Mouse (Mus musculus) liver, embryonic 15.5 days (tissue): ENCODE measurements around the gene Shank1. TPM values are rescaled to one million over a fixed set of nuclear protein-coding genes. Genes with fewer than 3 reads are reported as not detected.

Experiments used
- ATAC-seq: fragments of 200-750 bp; cut with Nextera tagmentation; 2 replicates; pipeline ENCODE4 v1.8.0; 2017; ENCODE audit warnings: moderate number of reproducible peaks, mild to moderate bottlenecking, moderate library complexity; ENCODE audit not compliant: insufficient read depth
- H3K27ac ChIP-seq: fragments of 300-500 bp; sonication (generic); replicated peaks from 2 replicates; pipeline ENCODE4 v1.5.1; 2015; ENCODE audit warnings: mild to moderate bottlenecking, inconsistent platforms
- H3K27me3 ChIP-seq: fragments of 300-500 bp; sonication (generic); 2 replicates; pipeline ENCODE4 v1.6.1; 2015; ENCODE audit warnings: mild to moderate bottlenecking, inconsistent platforms
- H3K36me3 ChIP-seq: fragments of 300-500 bp; sonication (generic); replicated peaks from 2 replicates; pipeline ENCODE4 v1.6.1; 2015; ENCODE audit warnings: moderate library complexity, mild to moderate bottlenecking, inconsistent platforms
- H3K4me1 ChIP-seq: fragments of 300-500 bp; sonication (generic); replicated peaks from 2 replicates; pipeline ENCODE4 v1.6.1; 2015; ENCODE audit warnings: inconsistent platforms
- H3K4me2 ChIP-seq: fragments of 300-500 bp; sonication (generic); 2 replicates; pipeline ENCODE4 v1.6.1; 2015; ENCODE audit warnings: moderate library complexity, mild to moderate bottlenecking, inconsistent platforms
- H3K4me3 ChIP-seq: fragments of 300-500 bp; sonication (generic); replicated peaks from 2 replicates; pipeline ENCODE4 v1.5.1; 2015; ENCODE audit warnings: mild to moderate bottlenecking, inconsistent platforms
- H3K9ac ChIP-seq: fragments of 300-500 bp; sonication (generic); 2 replicates; pipeline ENCODE4 v1.6.1; 2015; ENCODE audit warnings: moderate library complexity, mild to moderate bottlenecking, inconsistent platforms
- H3K9me3 ChIP-seq: fragments of 300-500 bp; sonication (generic); replicated peaks from 2 replicates; pipeline ENCODE4 v1.6.1; 2016; ENCODE audit warnings: inconsistent platforms
- WGBS: fragments of 180-500 bp; shearing (Covaris S2); methylation state at CpG from one replicate; pipeline ENCODE4 v1.1.7; 2015; ENCODE audit warnings: mixed read lengths; ENCODE audit not compliant: insufficient replicate concordance; 5-methylcytosine and 5-hydroxymethylcytosine counted together
- polyA plus RNA-seq: library from polyadenylated mRNA; unstranded; fragments of >200 nt; fragmentation: Nextera tagmentation; extraction: Ambion mirVana; gene quantifications from 2 replicates; pipeline ENCODE4 v1.2.1, GENCODE M21; 2015

Shank1 gene
- polyA plus RNA-seq, 1 experiment from 2014 or later, result 0.05 TPM

GRCm38 (mm10) chr7:44304775-44305641 lies 5.0 kb upstream of the Shank1 start:
- peaks cover 52% of the 10 kb centered on the region for H3K27me3 ChIP-seq
- 1% methylated on average over 49 of the region's 49 CpGs for WGBS
- H3K27ac ChIP-seq, result peak overlapping the region; percentile 76
- peak overlapping the region; percentile 69 for H3K9ac ChIP-seq
- H3K4me3 ChIP-seq, result peak overlapping the region; percentile 64
- H3K4me2 ChIP-seq, result peak overlapping the region; percentile 89
- H3K4me1 ChIP-seq, result peaks cover 25% of the 10 kb centered on the region
- H3K36me3 ChIP-seq, result no peaks in the 10 kb centered on the region
- peak; percentile 89 for ATAC-seq
- H3K9me3 ChIP-seq, result no peaks in the 10 kb centered on the region

GRCm38 (mm10) chr7:44305686-44306085 lies 4.4 kb upstream of the Shank1 start:
- WGBS, result 13% methylated on average over 16 of the region's 16 CpGs
- H3K36me3 ChIP-seq, result no peaks in the 10 kb centered on the region
- H3K9ac ChIP-seq, result no peak overlapping the region
- H3K27me3 ChIP-seq, result peaks cover 56% of the 10 kb centered on the region
- ATAC-seq, result no peak
- peak overlapping the region; percentile 64 for H3K4me3 ChIP-seq
- no peaks in the 10 kb centered on the region for H3K9me3 ChIP-seq
- no peak overlapping the region for H3K27ac ChIP-seq
- peaks cover 30% of the 10 kb centered on the region for H3K4me1 ChIP-seq
- H3K4me2 ChIP-seq, result peak overlapping the region; percentile 89

GRCm38 (mm10) chr7:44306516-44307240 lies 3.4 kb upstream of the Shank1 start, which contains the start of gene Clec11a:
Gene Clec11a (minus strand): TSS chr7:44306902.
- H3K9me3 ChIP-seq, result no peaks in the 10 kb centered on the region
- peak within 1 kb of the TSS; percentile 64; the same call in 1 of the 2 replicates for H3K4me3 ChIP-seq
- peaks cover 63% of the 10 kb centered on the region for H3K27me3 ChIP-seq
- 46% methylated on average over 6 of the region's 6 CpGs for WGBS
- no peak within 1 kb of the TSS for H3K27ac ChIP-seq
- H3K9ac ChIP-seq, result no peak within 1 kb of the TSS
- no peak for ATAC-seq
- H3K36me3 ChIP-seq, result no peaks in the 10 kb centered on the region
- H3K4me1 ChIP-seq, result peaks cover 35% of the 10 kb centered on the region
- H3K4me2 ChIP-seq, result peak within 1 kb of the TSS; percentile 89

GRCm38 (mm10) chr7:44307261-44308020 lies 2.6 kb upstream of the Shank1 start:
- no peak overlapping the region for H3K27ac ChIP-seq
- no peak overlapping the region for H3K9ac ChIP-seq
- WGBS, result 24% methylated on average over 9 of the region's 9 CpGs
- peaks cover 35% of the 10 kb centered on the region for H3K4me1 ChIP-seq
- H3K27me3 ChIP-seq, result peaks cover 70% of the 10 kb centered on the region
- H3K36me3 ChIP-seq, result no peaks in the 10 kb centered on the region
- H3K4me3 ChIP-seq, result no peak overlapping the region
- no peaks in the 10 kb centered on the region for H3K9me3 ChIP-seq
- no peak for ATAC-seq
- no peak overlapping the region for H3K4me2 ChIP-seq

GRCm38 (mm10) chr7:44310285-44310877 lies 328 bp downstream of the Shank1 start:
- Histone ChIP-seq H3K36me3 (no peaks in the 10 kb centered on the region), H3K4me2 (peak overlapping the region; percentile 50), H3K27me3 (peaks cover 90% of the 10 kb centered on the region), H3K27ac (no peak overlapping the region), H3K9me3 (no peaks in the 10 kb centered on the region), H3K4me3 (peak overlapping the region; percentile 10; the same call in 1 of the 2 replicates), H3K9ac (no peak overlapping the region), H3K4me1 (peaks cover 17% of the 10 kb centered on the region)
- ATAC-seq, result no peak
- WGBS, result 1% methylated on average over 40 of the region's 40 CpGs

- H3K4me1 ChIP-seq, result peaks cover 10% of the 10 kb centered on the region
- no peak overlapping the region for H3K9ac ChIP-seq
- peaks cover 83% of the 10 kb centered on the region for H3K27me3 ChIP-seq
- ATAC-seq, result no peak
- H3K36me3 ChIP-seq, result no peaks in the 10 kb centered on the region
- peak overlapping the region; percentile 10; the same call in 1 of the 2 replicates for H3K4me3 ChIP-seq
- H3K4me2 ChIP-seq, result peak overlapping the region; percentile 50
- 1% methylated on average over 38 of the region's 38 CpGs for WGBS
- H3K9me3 ChIP-seq, result no peaks in the 10 kb centered on the region
- H3K27ac ChIP-seq, result no peak overlapping the region
Measured at GRCm38 (mm10) chr7:44310878-44311712, 1.0 kb downstream of the Shank1 start.

- Histone ChIP-seq H3K9me3 (no peaks in the 10 kb centered on the region), H3K27ac (no peak overlapping the region), H3K4me2 (no peak overlapping the region), H3K36me3 (no peaks in the 10 kb centered on the region), H3K9ac (no peak overlapping the region), H3K27me3 (peaks cover 76% of the 10 kb centered on the region), H3K4me1 (peaks cover 10% of the 10 kb centered on the region), H3K4me3 (no peak overlapping the region)
- 6% methylated on average over 6 of the region's 6 CpGs for WGBS
- ATAC-seq, result no peak
Measured at GRCm38 (mm10) chr7:44311713-44312304, 1.8 kb downstream of the Shank1 start.

GRCm38 (mm10) chr7:44312484-44312883 lies 2.4 kb downstream of the Shank1 start:
- Histone ChIP-seq H3K4me2 (no peak overlapping the region), H3K4me3 (no peak overlapping the region), H3K9ac (no peak overlapping the region), H3K9me3 (no peaks in the 10 kb centered on the region), H3K4me1 (peaks cover 10% of the 10 kb centered on the region), H3K36me3 (no peaks in the 10 kb centered on the region), H3K27me3 (peaks cover 72% of the 10 kb centered on the region), H3K27ac (no peak overlapping the region)
- ATAC-seq, result no peak
- WGBS, result 46% methylated on average over 16 of the region's 16 CpGs

- Histone ChIP-seq H3K27me3 (peaks cover 18% of the 10 kb centered on the region), H3K27ac (no peak overlapping the region), H3K9ac (no peak overlapping the region), H3K36me3 (no peaks in the 10 kb centered on the region), H3K4me2 (no peak overlapping the region), H3K4me3 (no peak overlapping the region), H3K4me1 (no peaks in the 10 kb centered on the region), H3K9me3 (no peaks in the 10 kb centered on the region)
- ATAC-seq, result no peak
- 20% methylated on average over 4 of the region's 4 CpGs for WGBS
Measured at GRCm38 (mm10) chr7:44317913-44318312, 7.9 kb downstream of the Shank1 start.

- Histone ChIP-seq H3K4me2 (no peak overlapping the region), H3K27me3 (peaks cover 19% of the 10 kb centered on the region), H3K9me3 (no peaks in the 10 kb centered on the region), H3K4me3 (no peak overlapping the region), H3K4me1 (no peaks in the 10 kb centered on the region), H3K27ac (no peak overlapping the region), H3K9ac (no peak overlapping the region), H3K36me3 (no peaks in the 10 kb centered on the region)
- no peak for ATAC-seq
- WGBS, result 38% methylated on average over 8 of the region's 8 CpGs
Measured at GRCm38 (mm10) chr7:44320886-44321285, 10.8 kb downstream of the Shank1 start.
